Comparison of ENCODE assay signal across 8 mouse cellular contexts in the genomic region with DNA sequence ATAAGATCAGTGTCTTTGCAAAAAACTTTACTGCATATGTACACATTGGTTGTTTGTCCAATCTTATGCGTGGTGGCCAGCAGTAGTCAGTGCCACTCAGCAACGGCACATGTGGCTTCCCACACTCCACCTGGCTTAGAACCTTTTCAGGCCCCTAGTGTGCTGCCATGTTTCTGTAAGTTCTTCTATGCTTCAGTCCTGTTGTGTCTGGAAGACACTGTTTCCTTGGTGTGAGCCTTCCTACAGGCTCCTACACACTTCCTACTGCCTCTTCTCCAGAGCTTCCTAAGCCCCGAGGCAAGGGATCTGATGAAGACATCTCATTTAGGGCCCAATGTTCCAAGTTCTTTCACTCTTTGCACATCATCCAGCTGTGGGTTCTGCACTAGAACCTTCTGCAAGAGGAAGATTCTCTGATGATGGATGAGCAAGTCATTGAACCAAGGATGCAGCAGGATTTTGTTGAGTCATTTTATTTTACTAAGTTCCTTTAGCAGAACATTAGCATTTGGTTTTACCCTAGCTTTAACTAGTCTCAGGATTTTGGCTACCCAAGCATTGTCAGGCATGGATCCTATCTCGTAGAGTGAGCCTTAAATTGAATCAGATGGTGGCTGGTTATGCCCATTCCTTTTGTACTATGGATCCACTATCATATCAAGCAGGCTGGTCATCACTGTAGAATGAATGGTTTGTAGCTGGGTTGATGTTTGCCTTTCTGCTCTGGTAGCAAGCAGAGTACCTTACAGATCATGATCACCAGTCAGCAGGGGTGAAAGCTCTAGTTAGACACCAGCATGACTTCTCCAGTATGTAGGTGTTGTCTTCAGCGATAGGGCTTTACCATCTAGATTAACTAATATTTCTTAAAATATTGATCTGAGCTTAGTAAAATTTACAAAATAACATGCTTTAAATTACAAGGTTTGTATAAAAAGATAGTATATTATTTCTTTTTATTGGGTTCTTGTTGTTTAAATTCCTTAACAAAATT. TPM values are rescaled to one million over a fixed set of nuclear protein-coding genes. Genes with fewer than 3 reads are reported as not detected.
DNase-seq lines count a peak whose midpoint lies in the region; ATAC-seq and TF ChIP-seq lines count a peak whose summit lies in the region.
"Not testable (repeated sequence)": the region's sequence is repeated elsewhere in the genome, so short reads cannot be mapped to it uniquely, and the experiment has no call there.
"Had no signal": no experiment of that assay in that cellular context is flagged by ENCODE, and none has a peak within 500 bp of the region (broad histone marks: within the 10 kb centered on the region; RNA-seq: fewer than 3 reads in every experiment).

No protein-coding gene starts in this region.

- peak; percentile 85 for ATAC-seq in embryonic facial prominence, embryonic 14.5 days (ENCODE audit: low read depth)
- peak; percentile 90 for ATAC-seq in hindbrain, embryonic 12.5 days (ENCODE audit: low FRiP score)
- ATAC-seq in intestine, postnatal 0 days = peak; percentile 86
- peak; percentile 87 for ATAC-seq in limb, embryonic 15.5 days (ENCODE audit: insufficient number of reproducible peaks, low FRiP score, low TSS enrichment, low read depth)
- ATAC-seq in lung, embryonic 16.5 days (ENCODE audit: low read depth) = peak; percentile 81
- ATAC-seq in neural tube, embryonic 11.5 days (ENCODE audit: insufficient read depth, low FRiP score, low TSS enrichment) = peak; percentile 87

- not testable (repeated sequence) for H3K4me1 ChIP-seq in embryonic facial prominence, embryonic 14.5 days (ENCODE audit: control insufficient read depth, insufficient read depth, low read length); hindbrain, embryonic 12.5 days; intestine, postnatal 0 days (replicated peaks; ENCODE audit: control insufficient read depth, insufficient read depth, low read length); limb, embryonic 15.5 days; lung, embryonic 16.5 days (replicated peaks; ENCODE audit: control insufficient read depth, insufficient read depth, low read length); neural tube, embryonic 11.5 days (ENCODE audit: control insufficient read depth, insufficient read depth, low read length)

- WGBS in embryonic facial prominence, embryonic 14.5 days = 68% methylated on average over 5 of the region's 5 CpGs
- 80% methylated on average over 5 of the region's 5 CpGs for WGBS in hindbrain, embryonic 12.5 days
- 70% methylated on average over 5 of the region's 5 CpGs for WGBS in intestine, postnatal 0 days
- 73% methylated on average over 5 of the region's 5 CpGs for WGBS in limb, embryonic 15.5 days
- WGBS in lung, embryonic 16.5 days = 70% methylated on average over 5 of the region's 5 CpGs
- WGBS in neural tube, embryonic 11.5 days = 74% methylated on average over 5 of the region's 5 CpGs

- H3K4me3 ChIP-seq in embryonic facial prominence, embryonic 14.5 days (ENCODE audit: low read depth, low read length); hindbrain, embryonic 12.5 days; intestine, postnatal 0 days (ENCODE audit: low read depth, low read length); limb, embryonic 15.5 days; lung, embryonic 16.5 days (ENCODE audit: low read length); neural tube, embryonic 11.5 days (ENCODE audit: low read depth, low read length): not testable (repeated sequence)

- H3K27me3 ChIP-seq in embryonic facial prominence, embryonic 14.5 days (replicated peaks; ENCODE audit: control insufficient read depth, insufficient read depth, low read length); hindbrain, embryonic 12.5 days; intestine, postnatal 0 days (replicated peaks; ENCODE audit: control insufficient read depth, insufficient read depth, low read length); limb, embryonic 15.5 days; lung, embryonic 16.5 days (ENCODE audit: control insufficient read depth, insufficient read depth, low read depth, low read length); neural tube, embryonic 11.5 days (ENCODE audit: control insufficient read depth, insufficient read depth, low read length): not testable (repeated sequence)

- H3K36me3 ChIP-seq in embryonic facial prominence, embryonic 14.5 days (ENCODE audit: control insufficient read depth, insufficient read depth, low read length); hindbrain, embryonic 12.5 days; intestine, postnatal 0 days (ENCODE audit: control insufficient read depth, insufficient read depth); limb, embryonic 15.5 days; lung, embryonic 16.5 days (ENCODE audit: control insufficient read depth, insufficient read depth, low read length); neural tube, embryonic 11.5 days (ENCODE audit: control insufficient read depth, insufficient read depth, low read length): not testable (repeated sequence)

- H3K9me3 ChIP-seq in embryonic facial prominence, embryonic 14.5 days (ENCODE audit: control insufficient read depth, low read length) = peaks cover 19% of the 10 kb centered on the region
- H3K9me3 ChIP-seq in hindbrain, embryonic 12.5 days (replicated peaks) = peaks cover 20% of the 10 kb centered on the region
- H3K9me3 ChIP-seq in intestine, postnatal 0 days (ENCODE audit: control insufficient read depth) = peaks cover 11% of the 10 kb centered on the region
- H3K9me3 ChIP-seq in limb, embryonic 15.5 days; lung, embryonic 16.5 days (ENCODE audit: control insufficient read depth, low read length): not testable (repeated sequence)
- H3K9me3 ChIP-seq in neural tube, embryonic 11.5 days (ENCODE audit: control insufficient read depth, low read length) = peaks cover 11% of the 10 kb centered on the region

- not testable (repeated sequence) for TF ChIP-seq CTCF in intestine, postnatal 0 days (IDR thresholded peaks at IDR 0.05; ENCODE audit: low read depth)

- H3K4me2 ChIP-seq in embryonic facial prominence, embryonic 14.5 days (ENCODE audit: low read depth, low read length); hindbrain, embryonic 12.5 days (replicated peaks); intestine, postnatal 0 days (replicated peaks; ENCODE audit: low read depth); limb, embryonic 15.5 days; lung, embryonic 16.5 days (ENCODE audit: low read depth, low read length); neural tube, embryonic 11.5 days (ENCODE audit: low read depth): not testable (repeated sequence)

- not testable (repeated sequence) for H3K27ac ChIP-seq in embryonic facial prominence, embryonic 14.5 days (replicated peaks; ENCODE audit: low read depth, low read length); hindbrain, embryonic 12.5 days; intestine, postnatal 0 days (ENCODE audit: low read depth, low read length); limb, embryonic 15.5 days; lung, embryonic 16.5 days (ENCODE audit: low read length); neural tube, embryonic 11.5 days (ENCODE audit: low read depth, low read length)

- DNase-seq in embryonic facial prominence, embryonic 14.5 days (ENCODE audit: low spot score); neural tube, embryonic 11.5 days (ENCODE audit: low spot score): not testable (repeated sequence)
- DNase-seq in heart, adult 11 months = peak; percentile 87

- not testable (repeated sequence) for H3K9ac ChIP-seq in embryonic facial prominence, embryonic 14.5 days (ENCODE audit: low read depth, low read length); hindbrain, embryonic 12.5 days; intestine, postnatal 0 days (ENCODE audit: low read depth, low read length); limb, embryonic 15.5 days; lung, embryonic 16.5 days (ENCODE audit: low read length); neural tube, embryonic 11.5 days (ENCODE audit: low read length)

RNA-seq across cellular contexts. Expression of gene Gm10354, which starts 26.1 kb away (rescaled TPM):
- polyA plus RNA-seq in embryonic facial prominence, embryonic 14.5 days (2014; fragmentation: Nextera tagmentation; extraction: Ambion mirVana) = not detected in 2 replicates
- polyA plus RNA-seq in hindbrain, embryonic 12.5 days (2016; fragmentation: Nextera tagmentation; extraction: Ambion mirVana) = not detected in 2 replicates
- not detected in 2 replicates for polyA plus RNA-seq in intestine, postnatal 0 days (2015; fragmentation: Nextera tagmentation; extraction: Ambion mirVana)
- polyA plus RNA-seq in limb, embryonic 15.5 days (2015; fragmentation: Nextera tagmentation; extraction: Ambion mirVana) = not detected in 2 replicates
- not detected in 2 replicates for polyA plus RNA-seq in lung, embryonic 16.5 days (2015; fragmentation: Nextera tagmentation; extraction: Ambion mirVana)
- not detected in 2 replicates for polyA plus RNA-seq in neural tube, embryonic 11.5 days (2014; fragmentation: Nextera tagmentation; extraction: Ambion mirVana)
- polyA plus RNA-seq: thymus, adult 2 months had no signal

RNA-seq across cellular contexts. Expression of gene Gm17019, which starts 27.9 kb away (rescaled TPM):
- polyA plus RNA-seq in embryonic facial prominence, embryonic 14.5 days (2014; fragmentation: Nextera tagmentation; extraction: Ambion mirVana) = not detected in 2 replicates
- not detected in 2 replicates for polyA plus RNA-seq in hindbrain, embryonic 12.5 days (2016; fragmentation: Nextera tagmentation; extraction: Ambion mirVana)
- not detected in 2 replicates for polyA plus RNA-seq in intestine, postnatal 0 days (2015; fragmentation: Nextera tagmentation; extraction: Ambion mirVana)
- polyA plus RNA-seq in limb, embryonic 15.5 days (2015; fragmentation: Nextera tagmentation; extraction: Ambion mirVana) = not detected in 2 replicates
- not detected in 2 replicates for polyA plus RNA-seq in lung, embryonic 16.5 days (2015; fragmentation: Nextera tagmentation; extraction: Ambion mirVana)
- polyA plus RNA-seq in neural tube, embryonic 11.5 days (2014; fragmentation: Nextera tagmentation; extraction: Ambion mirVana) = not detected in 2 replicates
- polyA plus RNA-seq: thymus, adult 2 months had no signal
